Mouse (Mus musculus) stomach, postnatal 0 days (tissue): ENCODE measurements around the gene Bcas3.

ENCODE experiments used
- CTCF ChIP-seq: IDR thresholded peaks from 2 replicates; pipeline ENCODE4 v1.5.1; 2016; ENCODE audit warnings: antibody characterized with exemption, low read depth, mild to moderate bottlenecking, moderate library complexity
- EP300 ChIP-seq: optimal IDR thresholded peaks from 2 replicates; pipeline ENCODE3; 2016; ENCODE audit warnings: antibody characterized with exemption

DNA sequence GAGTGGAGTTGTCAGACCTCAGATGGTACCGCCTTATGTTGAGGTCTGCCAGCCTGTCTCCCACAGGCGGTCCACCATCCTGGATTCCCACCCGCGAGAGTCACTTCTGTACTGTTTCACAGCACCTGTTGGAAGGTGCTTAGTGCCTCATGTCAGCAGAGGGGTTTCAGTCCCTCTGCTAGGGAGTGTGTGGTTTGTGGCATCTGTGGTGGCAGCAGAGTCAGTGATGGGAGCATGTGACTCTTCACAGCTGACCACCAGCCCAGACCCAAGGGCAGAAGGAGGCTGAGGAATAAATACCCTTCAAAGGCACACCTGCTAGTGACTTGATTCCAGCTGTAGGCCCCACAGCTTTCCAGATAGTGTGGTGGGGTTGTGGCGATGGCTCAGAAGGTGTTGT is 94.4 kb downstream of the Bcas3 start:
- TF ChIP-seq CTCF (no peak), EP300 (no peak)
